Mouse (Mus musculus): ENCODE measurements around the gene Cdc37.

DNA sequence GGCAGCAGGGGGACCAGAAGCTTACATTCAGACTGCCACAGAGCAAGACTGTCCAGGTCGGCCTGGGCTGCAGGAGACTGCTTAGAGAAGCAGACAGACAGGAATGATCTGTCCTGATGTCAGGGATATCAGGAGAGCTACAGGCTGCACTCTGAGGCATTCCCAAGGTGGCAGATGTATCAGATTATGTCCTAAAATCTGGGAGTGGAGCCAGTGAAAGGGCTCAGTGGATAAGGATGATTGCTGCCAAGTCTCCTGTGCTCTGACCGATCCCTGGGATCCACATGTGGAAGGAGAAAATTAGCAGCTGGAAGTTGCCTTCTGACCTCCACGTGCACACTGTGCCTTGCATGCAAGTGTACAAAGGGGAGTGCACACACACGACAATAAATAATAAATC lies 30.6 kb upstream of the Cdc37 start:
- no peak for TF ChIP-seq CTCF (IDR thresholded peaks at IDR 0.05; ENCODE audit: low read depth)
- TF ChIP-seq EP300 (IDR thresholded peaks at IDR 0.05; ENCODE audit: low read depth), result no peak
